In the genomic region with DNA sequence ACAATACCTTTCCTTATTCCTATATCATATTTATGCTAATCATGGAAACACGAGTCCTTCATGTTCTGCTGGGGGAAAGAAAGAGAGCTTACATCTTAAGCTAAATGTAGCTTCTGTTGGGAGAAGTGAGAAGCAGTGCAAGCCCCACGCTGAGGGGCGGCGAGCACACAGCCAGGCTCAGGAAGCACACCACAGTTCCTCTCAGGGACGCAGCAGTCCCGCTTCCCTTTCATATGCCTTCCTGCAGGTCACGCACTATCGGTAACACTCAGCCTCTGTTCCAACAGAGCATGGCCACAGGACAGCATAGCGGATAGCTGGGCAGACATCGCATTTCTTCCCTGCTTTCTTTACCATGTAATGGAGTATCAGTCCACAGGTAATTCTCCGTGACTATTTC, we compare ENCODE assay signal across 16 mouse cellular contexts.
"Had no signal": no experiment of that assay in that cellular context is flagged by ENCODE, and none has a peak within 500 bp of the region (broad histone marks: within the 10 kb centered on the region; RNA-seq: fewer than 3 reads in every experiment).

No protein-coding gene starts in this region.

- H3K4me1 ChIP-seq: limb, embryonic 10.5 days; liver, embryonic 12.5 days; liver, embryonic 15.5 days; lung, embryonic 15.5 days; stomach, embryonic 15.5 days had no signal

- H3K9ac ChIP-seq: limb, embryonic 13.5 days; liver, embryonic 12.5 days; liver, embryonic 15.5 days; lung, embryonic 15.5 days; midbrain, embryonic 13.5 days; stomach, embryonic 15.5 days had no signal

- H3K4me3 ChIP-seq: limb, embryonic 10.5 days; limb, embryonic 13.5 days; liver, embryonic 12.5 days; liver, embryonic 15.5 days; lung, embryonic 15.5 days; midbrain, embryonic 10.5 days; midbrain, embryonic 13.5 days; stomach, embryonic 15.5 days had no signal

- H3K27ac ChIP-seq: limb, embryonic 10.5 days; limb, embryonic 13.5 days; liver, embryonic 12.5 days; liver, embryonic 15.5 days; lung, embryonic 15.5 days; midbrain, embryonic 10.5 days; midbrain, embryonic 13.5 days; stomach, embryonic 15.5 days had no signal

- DNase-seq: kidney, adult 18-20 months; kidney, adult 9 months; kidney, postnatal 14 days; liver; lung, adult 18-20 months; lung, postnatal 10 days; lung, postnatal 36 days; thymus, postnatal 36 days had no signal

- H3K4me2 ChIP-seq: limb, embryonic 13.5 days; liver, embryonic 12.5 days; liver, embryonic 15.5 days; lung, embryonic 15.5 days; midbrain, embryonic 13.5 days; stomach, embryonic 15.5 days had no signal

- H3K36me3 ChIP-seq: limb, embryonic 13.5 days; lung, embryonic 15.5 days; midbrain, embryonic 10.5 days; midbrain, embryonic 13.5 days; stomach, embryonic 15.5 days had no signal

- H3K27me3 ChIP-seq: limb, embryonic 13.5 days; liver, embryonic 12.5 days; liver, embryonic 15.5 days; lung, embryonic 15.5 days; midbrain, embryonic 13.5 days; stomach, embryonic 15.5 days had no signal

- ATAC-seq: liver, embryonic 12.5 days; midbrain, embryonic 13.5 days had no signal

- H3K9me3 ChIP-seq: limb, embryonic 10.5 days; limb, embryonic 13.5 days; liver, embryonic 12.5 days; liver, embryonic 15.5 days; lung, embryonic 15.5 days; midbrain, embryonic 10.5 days; midbrain, embryonic 13.5 days; stomach, embryonic 15.5 days had no signal
